Mouse (Mus musculus) lung, embryonic 16.5 days (tissue): ENCODE measurements around the gene Sirpa. TPM values are rescaled to one million over a fixed set of nuclear protein-coding genes. Genes with fewer than 3 reads are reported as not detected.

ENCODE experiments used
- ATAC-seq: fragments of 200-750 bp; cut with Nextera tagmentation; 2 replicates; pipeline ENCODE4 v1.8.0; 2017; ENCODE audit warnings: low read depth, mild to moderate bottlenecking, moderate library complexity
- H3K27ac ChIP-seq: fragments of 300-500 bp; sonication (generic); 2 replicates; pipeline ENCODE4 v1.5.1; 2014; ENCODE audit warnings: mild to moderate bottlenecking, control low read depth, low read length
- H3K27me3 ChIP-seq: fragments of 300-500 bp; sonication (generic); 2 replicates; pipeline ENCODE4 v1.6.1; 2014; ENCODE audit warnings: low read depth, low read length, mixed read lengths; ENCODE audit not compliant: control insufficient read depth, insufficient read depth
- H3K36me3 ChIP-seq: fragments of 300-500 bp; sonication (generic); 2 replicates; pipeline ENCODE4 v1.6.1; 2014; ENCODE audit warnings: low read length; ENCODE audit not compliant: control insufficient read depth, insufficient read depth
- H3K4me1 ChIP-seq: fragments of 300-500 bp; sonication (generic); replicated peaks from 2 replicates; pipeline ENCODE4 v1.6.1; 2014; ENCODE audit warnings: low read length, mixed read lengths; ENCODE audit not compliant: control insufficient read depth, insufficient read depth
- H3K4me2 ChIP-seq: fragments of 300-500 bp; sonication (generic); 2 replicates; pipeline ENCODE4 v1.6.1; 2014; ENCODE audit warnings: low read depth, low read length, control low read depth
- H3K4me3 ChIP-seq: fragments of 300-500 bp; sonication (generic); 2 replicates; pipeline ENCODE4 v1.5.1; 2014; ENCODE audit warnings: mild to moderate bottlenecking, low read length, control low read depth
- H3K9ac ChIP-seq: fragments of 300-500 bp; sonication (generic); 2 replicates; pipeline ENCODE4 v1.6.1; 2014; ENCODE audit warnings: low read length, control low read depth
- H3K9me3 ChIP-seq: fragments of 300-500 bp; sonication (generic); 2 replicates; pipeline ENCODE4 v1.6.1; 2016; ENCODE audit warnings: low read length; ENCODE audit not compliant: control insufficient read depth
- WGBS: fragments of 180-500 bp; shearing (Covaris S2); extraction: QIAGEN DNeasy Blood & Tissue Kit; methylation state at CpG from one replicate; pipeline ENCODE4 v1.1.7; 2014; 5-methylcytosine and 5-hydroxymethylcytosine counted together
- polyA plus RNA-seq: library from polyadenylated mRNA; unstranded; fragments of >200 nt; fragmentation: Nextera tagmentation; extraction: Ambion mirVana; gene quantifications from 2 replicates; pipeline ENCODE4 v1.2.1, GENCODE M21; 2015

The Sirpa gene
- polyA plus RNA-seq, 1 experiment from 2014 or later: 20.5 TPM

DNA sequence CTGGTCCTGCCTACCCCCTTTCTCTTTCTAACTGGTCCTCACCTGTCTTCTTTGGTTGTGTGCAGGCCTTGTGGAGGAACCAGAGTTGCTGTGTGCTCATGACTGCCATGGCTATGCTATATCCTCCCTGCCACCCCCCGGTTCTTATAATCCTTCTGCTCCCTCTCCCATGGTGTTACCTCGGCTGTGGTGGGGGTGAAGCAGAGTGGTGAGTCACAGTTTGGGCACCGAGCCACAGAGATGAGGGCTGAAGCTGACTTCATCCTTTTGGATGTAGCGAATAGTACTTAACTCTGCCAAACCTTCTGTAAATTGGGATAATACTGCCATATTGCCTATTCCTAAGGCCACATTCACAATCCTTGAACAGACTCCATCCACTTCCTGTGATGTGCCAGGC is 12.0 kb upstream of the Sirpa start:
- H3K4me3 ChIP-seq: no peak overlapping the region
- H3K4me1 ChIP-seq: no peaks in the 10 kb centered on the region
- 73% methylated on average over 4 of the region's 4 CpGs for WGBS
- no peaks in the 10 kb centered on the region for H3K36me3 ChIP-seq
- no peak overlapping the region for H3K27ac ChIP-seq
- H3K27me3 ChIP-seq: no peaks in the 10 kb centered on the region
- no peak overlapping the region for H3K9ac ChIP-seq
- no peak for ATAC-seq
- H3K9me3 ChIP-seq: no peaks in the 10 kb centered on the region
- no peak overlapping the region for H3K4me2 ChIP-seq

DNA sequence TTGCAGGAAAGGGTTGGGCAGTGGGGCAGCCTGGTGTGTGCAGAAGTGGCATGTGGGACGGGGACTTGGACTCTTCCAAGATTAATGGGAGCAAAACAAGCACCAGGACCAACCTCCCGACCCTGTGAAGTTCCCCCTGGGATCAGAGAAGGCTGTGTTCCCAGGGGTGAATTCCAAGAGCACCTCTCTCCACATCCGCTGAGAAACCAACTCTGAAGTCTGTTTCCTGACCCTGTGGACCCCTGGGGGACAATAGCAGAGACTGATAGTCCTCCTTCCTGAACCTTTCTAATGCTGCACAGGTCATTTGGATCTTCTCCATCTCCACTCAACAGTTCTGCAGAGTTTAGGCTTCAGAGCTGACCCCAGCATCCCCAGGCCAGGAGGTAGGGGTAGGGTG is 10.8 kb upstream of the Sirpa start:
- no peak overlapping the region for H3K4me2 ChIP-seq
- H3K27ac ChIP-seq: no peak overlapping the region
- H3K9me3 ChIP-seq: no peaks in the 10 kb centered on the region
- no peaks in the 10 kb centered on the region for H3K4me1 ChIP-seq
- ATAC-seq: no peak
- WGBS: 23% methylated on average over 3 of the region's 3 CpGs
- H3K9ac ChIP-seq: no peak overlapping the region
- no peaks in the 10 kb centered on the region for H3K36me3 ChIP-seq
- H3K4me3 ChIP-seq: no peak overlapping the region
- no peaks in the 10 kb centered on the region for H3K27me3 ChIP-seq

DNA sequence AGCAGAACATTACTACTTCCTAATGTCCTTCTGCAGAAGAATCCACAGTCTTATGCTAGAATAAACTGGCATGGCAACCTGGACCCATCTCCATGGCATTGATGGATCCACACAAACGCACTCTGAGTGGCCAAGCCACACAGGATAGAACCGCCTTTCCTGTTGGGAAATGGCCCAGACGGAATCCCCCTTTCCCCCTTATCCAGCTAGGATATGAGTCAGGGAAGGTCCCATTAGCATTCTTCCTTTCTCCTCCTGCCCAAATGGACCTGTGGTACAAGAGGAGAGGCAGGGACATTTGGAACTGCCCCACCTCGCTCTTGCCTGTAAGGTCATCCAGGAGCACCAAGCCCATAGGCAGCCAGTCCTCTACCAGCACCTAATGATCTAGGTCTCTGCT is 10.4 kb upstream of the Sirpa start:
- Histone ChIP-seq H3K9me3 (no peaks in the 10 kb centered on the region), H3K27ac (no peak overlapping the region), H3K36me3 (no peaks in the 10 kb centered on the region), H3K9ac (no peak overlapping the region), H3K4me3 (no peak overlapping the region), H3K4me1 (no peaks in the 10 kb centered on the region), H3K4me2 (no peak overlapping the region), H3K27me3 (no peaks in the 10 kb centered on the region)
- 62% methylated on average over 4 of the region's 4 CpGs for WGBS
- no peak for ATAC-seq

DNA sequence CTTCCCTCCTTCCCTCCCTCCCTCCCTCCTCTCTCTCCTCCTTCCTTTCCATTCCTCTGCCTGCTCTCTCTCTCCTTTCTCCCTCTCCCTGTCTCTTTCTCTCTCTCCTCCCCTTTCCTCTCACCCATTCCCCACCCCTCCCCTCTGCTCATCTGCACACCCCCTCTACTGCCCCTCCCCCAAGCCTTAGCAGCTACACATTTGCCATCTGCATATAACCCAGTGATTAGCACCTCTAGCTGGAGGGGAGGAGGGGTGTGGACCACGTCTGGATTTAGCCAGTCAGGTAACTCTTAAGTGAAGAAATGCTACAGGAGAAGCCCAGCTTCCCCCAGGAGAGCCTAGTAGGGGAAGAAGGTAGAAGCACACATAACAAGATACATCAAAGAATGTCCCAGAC is 7.7 kb upstream of the Sirpa start:
- H3K9ac ChIP-seq: no peak overlapping the region
- no peak overlapping the region for H3K27ac ChIP-seq
- no peaks in the 10 kb centered on the region for H3K4me1 ChIP-seq
- H3K9me3 ChIP-seq: no peaks in the 10 kb centered on the region
- H3K27me3 ChIP-seq: no peaks in the 10 kb centered on the region
- 21% methylated on average over 1 of the region's 1 CpGs for WGBS
- H3K36me3 ChIP-seq: no peaks in the 10 kb centered on the region
- ATAC-seq: no peak
- H3K4me2 ChIP-seq: no peak overlapping the region
- H3K4me3 ChIP-seq: no peak overlapping the region

DNA sequence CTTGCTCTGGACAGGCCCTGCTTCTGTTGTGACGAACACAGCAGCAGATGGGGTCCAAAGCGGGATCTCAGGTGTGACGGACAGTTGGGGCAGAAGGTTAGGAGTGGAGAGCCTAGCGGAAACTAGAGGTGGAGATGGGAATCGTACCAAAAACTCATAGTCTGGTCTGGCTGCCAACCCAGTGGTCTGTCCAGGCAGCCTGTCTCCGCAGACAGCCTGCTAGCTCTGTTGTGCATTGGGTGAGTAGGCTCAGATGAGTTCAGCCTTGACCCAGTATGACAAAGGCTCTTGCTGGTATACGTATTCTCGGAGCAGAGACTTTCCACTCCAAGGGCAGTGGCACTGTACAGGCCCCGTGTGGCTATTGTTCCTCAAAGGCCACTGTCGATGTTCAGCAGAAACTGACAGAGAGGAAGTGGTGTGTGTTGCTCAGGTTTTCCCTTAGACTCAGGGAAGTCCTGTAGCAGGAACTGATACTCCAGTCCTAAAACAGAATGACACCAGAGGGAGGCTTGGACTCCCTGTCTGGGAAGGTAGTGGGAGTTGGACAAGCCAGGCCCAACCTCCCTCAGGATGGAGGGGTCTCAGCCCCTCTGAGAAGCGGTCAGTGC is 6.6 kb upstream of the Sirpa start:
- Histone ChIP-seq H3K27me3 (no peaks in the 10 kb centered on the region; the same call in 1 of the 2 replicates), H3K9ac (no peak overlapping the region), H3K27ac (no peak overlapping the region), H3K36me3 (no peaks in the 10 kb centered on the region), H3K4me2 (no peak overlapping the region), H3K9me3 (no peaks in the 10 kb centered on the region), H3K4me3 (no peak overlapping the region), H3K4me1 (no peaks in the 10 kb centered on the region)
- no peak for ATAC-seq
- WGBS: 66% methylated on average over 11 of the region's 11 CpGs

DNA sequence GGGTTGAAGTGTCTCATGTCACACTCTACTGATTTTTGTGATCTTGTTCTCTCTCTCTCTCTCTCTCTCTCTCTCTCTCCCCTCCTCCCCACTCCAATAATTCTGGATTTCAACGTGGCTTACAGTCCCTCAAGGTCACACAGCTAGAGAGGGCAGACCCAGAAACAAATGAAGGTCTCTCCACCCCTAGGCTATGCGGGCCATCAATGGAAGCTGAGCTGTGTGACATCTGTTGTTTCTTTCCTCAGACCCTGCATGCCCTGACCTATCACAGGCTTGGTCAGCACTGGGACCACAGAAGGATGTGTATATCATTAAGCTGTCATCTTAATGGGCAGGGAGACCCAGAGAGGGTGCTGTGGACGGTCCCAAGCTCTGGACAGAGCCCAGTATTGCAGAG is 5.4 kb upstream of the Sirpa start:
- ATAC-seq: no peak
- H3K36me3 ChIP-seq: no peaks in the 10 kb centered on the region
- H3K27me3 ChIP-seq: no peaks in the 10 kb centered on the region; the same call in 1 of the 2 replicates
- H3K4me2 ChIP-seq: no peak overlapping the region
- H3K27ac ChIP-seq: no peak overlapping the region
- H3K4me3 ChIP-seq: no peak overlapping the region
- WGBS: 49% methylated on average over 3 of the region's 3 CpGs
- H3K4me1 ChIP-seq: 0 out of 2 replicates have a peak, but pooled peaks cover 2% of the 10 kb centered on the region
- H3K9me3 ChIP-seq: no peaks in the 10 kb centered on the region
- no peak overlapping the region for H3K9ac ChIP-seq

DNA sequence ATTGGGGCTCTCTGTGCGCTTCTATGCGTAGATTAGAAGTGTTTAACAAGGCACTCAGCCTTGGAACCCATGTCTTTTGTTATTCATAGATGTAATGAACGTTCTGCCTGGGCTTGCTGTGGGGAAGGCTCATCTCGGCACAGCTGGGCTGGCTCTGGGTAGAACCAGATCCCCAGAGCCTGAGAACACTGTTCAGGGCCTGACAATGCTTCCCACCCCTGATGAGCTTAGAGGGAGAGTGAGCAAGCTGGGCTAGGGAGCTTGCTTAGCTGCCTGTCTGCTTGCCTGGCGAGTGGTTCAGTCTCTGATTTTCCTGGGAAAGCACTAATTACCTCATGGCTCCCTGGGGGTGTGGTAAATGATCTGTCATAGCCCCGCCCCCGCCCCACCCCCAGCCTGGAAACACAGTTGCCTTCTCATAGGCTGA is 4.8 kb upstream of the Sirpa start:
- Histone ChIP-seq H3K36me3 (no peaks in the 10 kb centered on the region), H3K4me2 (no peak overlapping the region), H3K27ac (no peak overlapping the region), H3K9me3 (no peaks in the 10 kb centered on the region), H3K4me1 (0 out of 2 replicates have a peak, but pooled peaks cover 4% of the 10 kb centered on the region), H3K27me3 (no peaks in the 10 kb centered on the region; the same call in 1 of the 2 replicates), H3K9ac (no peak overlapping the region), H3K4me3 (no peak overlapping the region)
- 26% methylated on average over 7 of the region's 7 CpGs for WGBS
- no peak for ATAC-seq

DNA sequence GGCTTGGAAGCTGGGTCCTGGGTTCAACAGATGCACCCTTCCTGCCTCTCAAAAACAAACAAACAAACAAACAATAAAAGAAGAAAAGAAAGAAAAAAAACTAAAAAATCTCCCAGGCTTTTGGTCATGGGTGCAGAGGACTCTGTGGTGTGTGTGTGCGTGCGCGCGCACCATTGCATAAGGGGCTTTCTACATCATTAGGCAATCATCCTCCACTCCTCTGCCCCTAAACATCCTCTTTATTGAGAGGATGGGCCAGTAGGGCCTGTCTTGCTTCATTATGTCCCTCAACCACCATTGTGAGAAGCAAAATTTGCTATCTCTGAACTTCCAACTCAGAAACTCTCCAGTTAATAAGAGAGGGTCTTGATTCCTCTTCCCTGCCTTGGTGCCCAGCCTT is 738 bp upstream of the Sirpa start:
- H3K9me3 ChIP-seq: no peaks in the 10 kb centered on the region
- peaks cover 13% of the 10 kb centered on the region for H3K4me1 ChIP-seq
- H3K27me3 ChIP-seq: peaks cover 3% of the 10 kb centered on the region
- H3K4me2 ChIP-seq: peak overlapping the region; percentile 88; the same call in 1 of the 2 replicates
- no peaks in the 10 kb centered on the region for H3K36me3 ChIP-seq
- WGBS: 90% methylated on average over 4 of the region's 4 CpGs
- peak overlapping the region; percentile 83; the same call in 1 of the 2 replicates for H3K9ac ChIP-seq
- ATAC-seq: no peak
- H3K27ac ChIP-seq: peak overlapping the region; percentile 86
- H3K4me3 ChIP-seq: no peak overlapping the region

DNA sequence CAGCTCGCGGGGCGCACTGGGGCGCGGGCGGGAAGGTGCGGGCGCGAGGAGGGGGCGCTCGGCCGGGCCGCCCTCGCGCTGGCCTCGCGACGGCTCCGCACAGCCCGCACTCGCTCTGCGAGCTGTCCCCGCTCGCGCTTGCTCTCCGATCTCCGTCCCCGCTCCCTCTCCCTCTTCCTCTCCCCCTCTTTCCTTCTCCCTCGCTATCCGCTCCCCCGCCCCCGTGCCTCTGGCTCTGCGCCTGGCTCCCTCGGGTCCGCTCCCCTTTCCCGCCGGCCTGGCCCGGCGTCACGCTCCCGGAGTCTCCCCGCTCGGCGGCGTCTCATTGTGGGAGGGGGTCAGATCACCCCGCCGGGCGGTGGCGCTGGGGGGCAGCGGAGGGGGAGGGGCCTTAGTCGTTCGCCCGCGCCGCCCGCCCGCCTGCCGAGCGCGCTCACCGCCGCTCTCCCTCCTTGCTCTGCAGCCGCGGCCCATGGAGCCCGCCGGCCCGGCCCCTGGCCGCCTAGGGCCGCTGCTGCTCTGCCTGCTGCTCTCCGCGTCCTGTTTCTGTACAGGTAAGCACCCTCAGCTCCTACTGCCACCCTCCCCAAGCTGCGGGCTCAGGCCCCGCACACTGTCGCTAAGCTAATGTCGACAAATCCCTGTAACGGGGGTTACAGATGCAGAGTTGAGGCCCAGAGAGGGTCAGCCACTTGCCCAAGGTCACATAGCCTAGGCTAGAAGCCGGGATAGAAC is 673 bp downstream of the Sirpa start:
- ATAC-seq: peak; percentile 84
- under 1% methylated on average over 65 of the region's 77 CpGs for WGBS

More for the DNA sequence above, 673 bp downstream of the Sirpa start:
- Histone ChIP-seq H3K4me3 (peak overlapping the region; percentile 55), H3K9ac (peak overlapping the region; percentile 83), H3K27me3 (peaks cover 3% of the 10 kb centered on the region), H3K4me2 (peak overlapping the region; percentile 88), H3K4me1 (peaks cover 13% of the 10 kb centered on the region), H3K9me3 (no peaks in the 10 kb centered on the region), H3K27ac (peak overlapping the region; percentile 86), H3K36me3 (no peaks in the 10 kb centered on the region)
